Mouse (Mus musculus) lung, adult 2 months (tissue): ENCODE measurements around the gene Scn1b.

ENCODE experiments used
- CTCF ChIP-seq: fragments of 200-500 bp; IDR thresholded peaks from 2 replicates; pipeline ENCODE4 v1.5.1; 2011; ENCODE audit warnings: mild to moderate bottlenecking, low read length, control low read depth; ENCODE audit not compliant: insufficient read depth
- POLR2A ChIP-seq: fragments of 200-500 bp; IDR thresholded peaks from 2 replicates; pipeline ENCODE4 v1.6.1; 2011; ENCODE audit warnings: low read depth, mild to moderate bottlenecking, control low read depth, low read length, borderline replicate concordance; ENCODE audit errors: extremely low read depth

DNA sequence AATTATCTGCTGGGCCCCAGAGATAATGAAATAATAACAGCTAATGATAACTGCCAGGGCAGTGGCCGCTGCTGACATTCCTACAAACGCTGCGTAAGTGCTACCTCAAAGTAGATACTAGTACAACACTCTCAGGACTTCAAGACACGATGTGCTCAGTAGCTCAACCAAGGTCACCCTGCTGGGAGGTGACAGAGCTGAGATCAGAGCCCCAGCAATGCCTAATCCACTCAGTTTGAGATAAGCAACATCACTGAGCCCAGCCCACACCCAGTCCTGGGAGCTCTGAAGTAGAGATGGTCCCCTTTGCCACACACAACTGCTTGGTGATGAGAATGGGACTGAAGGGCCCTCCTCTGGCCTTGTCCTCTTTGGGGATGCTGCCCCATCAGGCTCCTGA lies 13.5 kb upstream of the Scn1b start:
- TF ChIP-seq POLR2A: no peak
- TF ChIP-seq CTCF: no peak
